Mouse (Mus musculus): ENCODE results near the gene Fam19a2. TPM values are rescaled to one million over a fixed set of nuclear protein-coding genes. Genes with fewer than 3 reads are reported as not detected.

Fam19a2 gene
- total RNA-seq, 1 experiment = 0.27 TPM

DNA sequence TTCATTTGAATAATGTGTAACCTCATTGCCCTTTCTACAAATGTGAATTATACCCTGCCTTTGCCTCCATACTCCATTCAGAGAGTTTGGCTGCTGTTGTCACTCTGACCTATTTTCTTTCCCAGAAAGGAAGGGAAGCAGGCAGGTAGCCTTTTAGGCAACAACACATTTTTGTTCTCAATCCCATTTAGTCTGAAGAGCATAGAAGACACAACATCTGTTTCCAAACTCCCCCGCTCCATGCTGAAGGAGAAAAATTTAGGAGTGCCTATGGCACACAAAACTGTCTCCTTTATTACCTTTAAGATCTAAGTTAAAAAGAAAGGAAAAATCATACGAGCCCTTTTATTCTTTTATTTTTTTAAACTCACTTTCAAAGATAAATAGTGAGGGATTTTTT is 446.9 kb downstream of the Fam19a2 start:
- Histone ChIP-seq H3K9ac (ENCODE audit: insufficient read depth, low read depth, low read length, poor library complexity, severe bottlenecking) (no peak overlapping the region), H3K4me3 (ENCODE audit: insufficient read depth in 1 of 2, low read depth in 1 of 2, low read length in 2 of 2, poor library complexity in 1 of 2, severe bottlenecking in 1 of 2) (no peak overlapping the region), H3K36me3 (ENCODE audit: control insufficient read depth, insufficient read depth, low read length, poor library complexity, severe bottlenecking) (no peaks in the 10 kb centered on the region), H3K4me1 (ENCODE audit: control insufficient read depth in 2 of 2, insufficient read depth in 2 of 2, low read length in 2 of 2, poor library complexity in 1 of 2) (no peaks in the 10 kb centered on the region), H3K9me3 (ENCODE audit: control insufficient read depth, insufficient read depth, low read depth, low read length) (no peaks in the 10 kb centered on the region), H3K27ac (ENCODE audit: insufficient read depth, low read depth, low read length, poor library complexity, severe bottlenecking) (no peak overlapping the region)
- DNase-seq (ENCODE audit: low read depth, low spot score) = no peak
- in situ Hi-C loops (cut with MboI; ENCODE audit: low sequenced_read_pairs in 2 of 2, unreplicated experiment in 2 of 2) = no loop called here
- no peak for TF ChIP-seq MAFK (IDR thresholded peaks at IDR 0.05; ENCODE audit: insufficient read depth, low read depth, low read length)
- no peak for TF ChIP-seq CHD2 (IDR thresholded peaks at IDR 0.05; ENCODE audit: low read depth, low read length)
- no peak for TF ChIP-seq ZC3H11A (IDR thresholded peaks at IDR 0.05; ENCODE audit: borderline replicate concordance, low read depth, low read length)
- TF ChIP-seq ZNF384 (IDR thresholded peaks at IDR 0.05; ENCODE audit: low read depth, low read length) = no peak
- TF ChIP-seq HCFC1 (IDR thresholded peaks at IDR 0.05; ENCODE audit: borderline replicate concordance, insufficient read depth, low read length) = no peak

DNA sequence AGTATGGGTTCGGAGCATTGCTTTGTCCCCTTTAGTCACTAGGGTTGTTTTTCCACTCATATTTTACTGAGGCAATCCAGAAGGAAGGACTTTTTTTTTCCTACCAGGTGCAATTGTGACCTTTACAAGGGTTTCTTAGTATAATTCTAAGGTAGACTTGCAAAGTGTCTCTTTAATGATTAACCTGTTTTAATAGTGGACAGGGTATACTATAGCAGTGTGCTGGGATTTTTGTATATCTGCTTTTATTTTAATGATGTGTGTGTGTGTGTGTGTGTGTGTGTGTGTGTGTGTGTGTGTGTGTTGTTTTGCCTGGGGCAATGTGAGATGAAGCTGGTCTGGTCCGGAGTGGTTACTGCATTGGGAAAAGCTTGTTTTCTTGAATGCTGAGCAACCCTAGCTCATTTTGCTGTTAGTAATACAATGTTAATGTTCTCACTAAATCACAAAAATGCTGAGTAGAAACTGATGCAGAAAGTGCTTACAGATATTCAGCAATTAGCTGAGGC is 458.2 kb downstream of the Fam19a2 start:
- DNase-seq (ENCODE audit: low read depth, low spot score) = no peak
- Histone ChIP-seq H3K4me1 (ENCODE audit: control insufficient read depth in 2 of 2, insufficient read depth in 2 of 2, low read length in 2 of 2, poor library complexity in 1 of 2) (no peaks in the 10 kb centered on the region), H3K36me3 (ENCODE audit: control insufficient read depth, insufficient read depth, low read length, poor library complexity, severe bottlenecking) (no peaks in the 10 kb centered on the region), H3K9ac (ENCODE audit: insufficient read depth, low read depth, low read length, poor library complexity, severe bottlenecking) (no peak overlapping the region), H3K4me3 (ENCODE audit: insufficient read depth in 1 of 2, low read depth in 1 of 2, low read length in 2 of 2, poor library complexity in 1 of 2, severe bottlenecking in 1 of 2) (no peak overlapping the region), H3K27ac (ENCODE audit: insufficient read depth, low read depth, low read length, poor library complexity, severe bottlenecking) (no peak overlapping the region), H3K9me3 (ENCODE audit: control insufficient read depth, insufficient read depth, low read depth, low read length) (no peaks in the 10 kb centered on the region)
- in situ Hi-C loops (cut with MboI; ENCODE audit: low sequenced_read_pairs in 2 of 2, unreplicated experiment in 2 of 2) = no loop called here
- no peak for TF ChIP-seq ZNF384 (IDR thresholded peaks at IDR 0.05; ENCODE audit: low read depth, low read length)
- TF ChIP-seq CHD2 (IDR thresholded peaks at IDR 0.05; ENCODE audit: low read depth, low read length) = no peak

GRCm38 (mm10) chr10:123723641-123724040 is 459.8 kb downstream of the Fam19a2 start:
- no peak overlapping the region for H3K27ac ChIP-seq (ENCODE audit: insufficient read depth, low read depth, low read length, poor library complexity, severe bottlenecking)
- no peaks in the 10 kb centered on the region for H3K4me1 ChIP-seq (ENCODE audit: control insufficient read depth in 2 of 2, insufficient read depth in 2 of 2, low read length in 2 of 2, poor library complexity in 1 of 2)
- TF ChIP-seq ZNF384 (IDR thresholded peaks at IDR 0.05; ENCODE audit: low read depth, low read length) = no peak
- no peak for TF ChIP-seq HCFC1 (IDR thresholded peaks at IDR 0.05; ENCODE audit: borderline replicate concordance, insufficient read depth, low read length)
- TF ChIP-seq MAFK (IDR thresholded peaks at IDR 0.05; ENCODE audit: insufficient read depth, low read depth, low read length) = no peak
- H3K4me3 ChIP-seq (ENCODE audit: insufficient read depth in 1 of 2, low read depth in 1 of 2, low read length in 2 of 2, poor library complexity in 1 of 2, severe bottlenecking in 1 of 2) = no peak overlapping the region
- no peaks in the 10 kb centered on the region for H3K36me3 ChIP-seq (ENCODE audit: control insufficient read depth, insufficient read depth, low read length, poor library complexity, severe bottlenecking)
- in situ Hi-C loops (cut with MboI; ENCODE audit: low sequenced_read_pairs in 2 of 2, unreplicated experiment in 2 of 2) = no loop called here
- H3K9me3 ChIP-seq (ENCODE audit: control insufficient read depth, insufficient read depth, low read depth, low read length) = no peaks in the 10 kb centered on the region
- no peak overlapping the region for H3K9ac ChIP-seq (ENCODE audit: insufficient read depth, low read depth, low read length, poor library complexity, severe bottlenecking)
- DNase-seq (ENCODE audit: low read depth, low spot score) = no peak

- Histone ChIP-seq H3K9ac (ENCODE audit: insufficient read depth, low read depth, low read length, poor library complexity, severe bottlenecking) (no peak overlapping the region), H3K27ac (ENCODE audit: insufficient read depth, low read depth, low read length, poor library complexity, severe bottlenecking) (no peak overlapping the region), H3K4me3 (ENCODE audit: insufficient read depth in 1 of 2, low read depth in 1 of 2, low read length in 2 of 2, poor library complexity in 1 of 2, severe bottlenecking in 1 of 2) (no peak overlapping the region), H3K4me1 (ENCODE audit: control insufficient read depth in 2 of 2, insufficient read depth in 2 of 2, low read length in 2 of 2, poor library complexity in 1 of 2) (no peaks in the 10 kb centered on the region), H3K36me3 (ENCODE audit: control insufficient read depth, insufficient read depth, low read length, poor library complexity, severe bottlenecking) (no peaks in the 10 kb centered on the region), H3K9me3 (ENCODE audit: control insufficient read depth, insufficient read depth, low read depth, low read length) (no peaks in the 10 kb centered on the region)
- in situ Hi-C loops (cut with MboI; ENCODE audit: low sequenced_read_pairs in 2 of 2, unreplicated experiment in 2 of 2) = no loop called here
- TF ChIP-seq ZNF384 (IDR thresholded peaks at IDR 0.05; ENCODE audit: low read depth, low read length) = no peak
- DNase-seq (ENCODE audit: low read depth, low spot score) = no peak
Measured at GRCm38 (mm10) chr10:123748317-123748716, 484.5 kb downstream of the Fam19a2 start.

- H3K4me1 ChIP-seq (ENCODE audit: control insufficient read depth in 2 of 2, insufficient read depth in 2 of 2, low read length in 2 of 2, poor library complexity in 1 of 2) = no peaks in the 10 kb centered on the region
- TF ChIP-seq MAFK (IDR thresholded peaks at IDR 0.05; ENCODE audit: insufficient read depth, low read depth, low read length) = no peak
- TF ChIP-seq HCFC1 (IDR thresholded peaks at IDR 0.05; ENCODE audit: borderline replicate concordance, insufficient read depth, low read length) = no peak
- TF ChIP-seq ZC3H11A (IDR thresholded peaks at IDR 0.05; ENCODE audit: borderline replicate concordance, low read depth, low read length) = no peak
- no peak for TF ChIP-seq ZNF384 (IDR thresholded peaks at IDR 0.05; ENCODE audit: low read depth, low read length)
- TF ChIP-seq CHD2 (IDR thresholded peaks at IDR 0.05; ENCODE audit: low read depth, low read length) = no peak
- H3K9ac ChIP-seq (ENCODE audit: insufficient read depth, low read depth, low read length, poor library complexity, severe bottlenecking) = no peak overlapping the region
- no peaks in the 10 kb centered on the region for H3K36me3 ChIP-seq (ENCODE audit: control insufficient read depth, insufficient read depth, low read length, poor library complexity, severe bottlenecking)
- DNase-seq (ENCODE audit: low read depth, low spot score) = no peak
- H3K9me3 ChIP-seq (ENCODE audit: control insufficient read depth, insufficient read depth, low read depth, low read length) = no peaks in the 10 kb centered on the region
- no peak overlapping the region for H3K27ac ChIP-seq (ENCODE audit: insufficient read depth, low read depth, low read length, poor library complexity, severe bottlenecking)
- H3K4me3 ChIP-seq (ENCODE audit: insufficient read depth in 1 of 2, low read depth in 1 of 2, low read length in 2 of 2, poor library complexity in 1 of 2, severe bottlenecking in 1 of 2) = no peak overlapping the region
- in situ Hi-C loops (cut with MboI; ENCODE audit: low sequenced_read_pairs in 2 of 2, unreplicated experiment in 2 of 2) = no loop called here
Measured at GRCm38 (mm10) chr10:123751676-123752280, 488.0 kb downstream of the Fam19a2 start.

Measured in ES-E14 (cell line).